Mouse (Mus musculus): ENCODE data around the gene Btbd9.

DNA sequence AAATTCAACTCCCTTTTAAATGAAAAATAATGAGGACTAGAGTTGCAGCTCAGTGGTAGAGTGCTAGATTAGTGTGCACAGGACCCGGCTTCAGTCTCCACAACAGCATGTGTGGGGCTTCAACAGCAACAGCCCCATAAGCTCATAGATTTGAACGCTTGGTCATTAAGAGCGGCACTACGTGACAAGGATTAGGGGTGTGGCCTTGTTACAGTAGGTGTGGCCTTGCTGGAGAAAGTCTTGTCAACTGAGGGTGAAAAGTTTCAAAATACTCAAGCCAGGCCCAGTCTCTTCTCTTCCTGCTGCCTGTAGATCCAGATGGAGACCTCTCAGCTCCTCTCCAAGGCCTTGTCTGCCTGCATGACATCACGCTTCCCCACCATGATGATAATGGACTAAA, 84.1 kb downstream of the Btbd9 start:
- TF ChIP-seq CTCF (IDR thresholded peaks at IDR 0.05 in 2 of 3, conservative IDR thresholded peaks at IDR 0.05 in 1 of 3; ENCODE audit: control insufficient read depth in 1 of 3, insufficient read depth in 1 of 3, low read depth in 2 of 3, low read length in 3 of 3, poor library complexity in 1 of 3, severe bottlenecking in 1 of 3): no peak
- no peak for TF ChIP-seq CHD2 (IDR thresholded peaks at IDR 0.05; ENCODE audit: low read length)
- no peak for TF ChIP-seq POLR2A (IDR thresholded peaks at IDR 0.05; ENCODE audit: control insufficient read depth in 1 of 2, insufficient read depth in 1 of 2, low read depth in 1 of 2, low read length in 2 of 2, poor library complexity in 1 of 2)
- no peak for TF ChIP-seq NELFE (IDR thresholded peaks at IDR 0.05; ENCODE audit: low read depth, low read length)
- TF ChIP-seq GATA1 (IDR thresholded peaks at IDR 0.05; ENCODE audit: low read depth, low read length): no peak

All from MEL (cell line).